ENCODE assay signal across 9 mouse cellular contexts in the genomic region with DNA sequence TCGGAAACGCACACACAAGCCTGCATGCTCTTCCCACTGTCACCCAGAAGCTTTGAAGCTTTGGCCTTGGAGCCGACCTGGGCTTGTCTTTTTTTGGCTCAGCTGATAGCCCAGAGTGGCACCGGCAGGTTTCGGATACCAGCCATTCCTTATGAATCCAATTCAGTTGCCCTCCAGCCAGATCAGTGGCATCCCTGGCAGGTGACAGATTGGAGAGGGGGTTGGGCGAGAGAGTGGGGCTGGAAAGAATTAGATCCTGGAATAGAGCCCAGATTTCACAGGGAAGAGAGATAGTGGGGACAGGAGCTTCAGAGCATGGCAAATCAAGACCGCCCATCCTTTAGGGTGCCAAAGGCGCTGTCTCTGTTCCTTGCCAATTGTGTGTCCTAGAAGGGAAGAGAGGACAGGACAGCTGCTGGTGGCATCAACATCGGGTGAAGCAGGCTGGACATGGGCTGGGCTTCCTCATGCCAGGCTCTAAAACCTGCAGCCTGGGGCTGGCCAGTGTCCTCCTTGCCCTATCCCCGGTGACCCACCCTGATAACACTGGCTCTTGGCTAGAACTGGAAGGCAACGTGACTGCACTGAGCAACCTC. TPM values are rescaled to one million over a fixed set of nuclear protein-coding genes. Genes with fewer than 3 reads are reported as not detected.
A peak's percentile ranks its signal among the peaks of the same experiment; 100 is the strongest.
DNase-seq lines count a peak whose midpoint lies in the region; ATAC-seq and TF ChIP-seq lines count a peak whose summit lies in the region.
"Had no signal": no experiment of that assay in that cellular context is flagged by ENCODE, and none has a peak within 500 bp of the region (broad histone marks: within the 10 kb centered on the region; RNA-seq: fewer than 3 reads in every experiment).

No protein-coding gene starts in this region.

- H3K27me3 ChIP-seq in forebrain, postnatal 0 days (ENCODE audit: insufficient read depth, low read length) = no peaks in the 10 kb centered on the region
- no peaks in the 10 kb centered on the region for H3K27me3 ChIP-seq in heart, embryonic 16.5 days (ENCODE audit: control insufficient read depth, insufficient read depth, low read length)
- H3K27me3 ChIP-seq: neural tube, embryonic 12.5 days had no signal

- TF ChIP-seq CTCF in forebrain, postnatal 0 days (IDR thresholded peaks at IDR 0.05; ENCODE audit: low read depth) = no peak

- DNase-seq in adrenal gland, postnatal 14 days = peak; percentile 26
- DNase-seq in adrenal gland, adult 8-10 months = no peak
- DNase-seq in brain, adult 2 months (ENCODE audit: low read depth, low spot score) = peak; percentile 97
- no peak for DNase-seq in forebrain, postnatal 0 days
- DNase-seq in thymus, postnatal 10 days (ENCODE audit: low spot score in 2 of 2) = no peak
- DNase-seq in lung, postnatal 10 days = no peak
- no peak for DNase-seq in spleen, adult 18-20 months

- H3K36me3 ChIP-seq in forebrain, postnatal 0 days (ENCODE audit: insufficient read depth) = peaks cover 4% of the 10 kb centered on the region; the same call in 1 of the 2 replicates
- H3K36me3 ChIP-seq in heart, embryonic 16.5 days (ENCODE audit: control insufficient read depth, insufficient read depth) = no peaks in the 10 kb centered on the region
- H3K36me3 ChIP-seq: neural tube, embryonic 12.5 days had no signal

- H3K4me3 ChIP-seq in forebrain, postnatal 0 days (ENCODE audit: low read depth, low read length) = no peak overlapping the region
- no peak overlapping the region for H3K4me3 ChIP-seq in heart, embryonic 16.5 days (ENCODE audit: low read length)
- H3K4me3 ChIP-seq: neural tube, embryonic 12.5 days had no signal

- peak overlapping the region; percentile 41; the same call in 1 of the 2 replicates for H3K27ac ChIP-seq in forebrain, postnatal 0 days (ENCODE audit: low read depth, low read length)
- H3K27ac ChIP-seq in heart, embryonic 16.5 days (ENCODE audit: low read length) = peak overlapping the region; percentile 87
- H3K27ac ChIP-seq: neural tube, embryonic 12.5 days had no signal

- 50% methylated on average over 11 of the region's 11 CpGs for WGBS in forebrain, postnatal 0 days
- 41% methylated on average over 11 of the region's 11 CpGs for WGBS in heart, embryonic 16.5 days

- H3K4me2 ChIP-seq in forebrain, postnatal 0 days (ENCODE audit: low read depth) = no peak overlapping the region
- H3K4me2 ChIP-seq in heart, embryonic 16.5 days (ENCODE audit: low read depth, low read length) = peak overlapping the region; percentile 39
- H3K4me2 ChIP-seq: neural tube, embryonic 12.5 days had no signal

- no peak overlapping the region for H3K9ac ChIP-seq in forebrain, postnatal 0 days
- H3K9ac ChIP-seq in heart, embryonic 16.5 days (ENCODE audit: low read length) = no peak overlapping the region
- H3K9ac ChIP-seq: neural tube, embryonic 12.5 days had no signal

- ATAC-seq in forebrain, postnatal 0 days = peak; percentile 72
- peak; percentile 84 for ATAC-seq in heart, embryonic 16.5 days (replicated peaks; ENCODE audit: extremely low read depth, insufficient read depth, low FRiP score)

- no peaks in the 10 kb centered on the region for H3K9me3 ChIP-seq in forebrain, postnatal 0 days (ENCODE audit: low read length)
- no peaks in the 10 kb centered on the region for H3K9me3 ChIP-seq in heart, embryonic 16.5 days (replicated peaks; ENCODE audit: control insufficient read depth, low read length)
- H3K9me3 ChIP-seq: neural tube, embryonic 12.5 days had no signal

- H3K4me1 ChIP-seq in forebrain, postnatal 0 days (ENCODE audit: insufficient read depth) = peaks cover 5% of the 10 kb centered on the region; the same call in 1 of the 2 replicates
- H3K4me1 ChIP-seq in heart, embryonic 16.5 days (ENCODE audit: control insufficient read depth, insufficient read depth, low read length) = peaks cover 9% of the 10 kb centered on the region
- H3K4me1 ChIP-seq: neural tube, embryonic 12.5 days had no signal

RNA-seq across cellular contexts. Expression of a gene that starts 17.6 kb away (rescaled TPM):
- total RNA-seq in adrenal gland, postnatal 14 days (2021) = 0.45 and 0.93 TPM in 2 replicates
- 1 to 10 TPM in 3 of 4 experiments, under 1 TPM in 1; 0.92 to 2.9 (median 1.7) TPM for total RNA-seq in adrenal gland, adult 8-10 months (2022)
- 11.5 and 18.9 TPM in 2 replicates for total RNA-seq in forebrain, postnatal 0 days (2014; rRNA removed)
- polyA plus RNA-seq in forebrain, postnatal 0 days (2015; fragmentation: Nextera tagmentation; extraction: Ambion mirVana) = 6.7 and 7.0 TPM in 2 replicates
- 26.3 and 32.3 TPM in 2 replicates for polyA plus RNA-seq in heart, embryonic 16.5 days (2015; fragmentation: Nextera tagmentation; extraction: Ambion mirVana)

Comparison
In these comparisons a context has a peak if more than half of its experiments do, and no peak if none do; other contexts are left out.
1. DNase-seq: peak in adrenal gland, postnatal 14 days (single experiment) and brain, adult 2 months (single experiment); none in adrenal gland, adult 8-10 months (single experiment), forebrain, postnatal 0 days (single experiment), thymus, postnatal 10 days (0 of 2), lung, postnatal 10 days (single experiment) and spleen, adult 18-20 months (0 of 2).